ENCODE assay signal across 8 mouse cellular contexts in the genomic region with DNA sequence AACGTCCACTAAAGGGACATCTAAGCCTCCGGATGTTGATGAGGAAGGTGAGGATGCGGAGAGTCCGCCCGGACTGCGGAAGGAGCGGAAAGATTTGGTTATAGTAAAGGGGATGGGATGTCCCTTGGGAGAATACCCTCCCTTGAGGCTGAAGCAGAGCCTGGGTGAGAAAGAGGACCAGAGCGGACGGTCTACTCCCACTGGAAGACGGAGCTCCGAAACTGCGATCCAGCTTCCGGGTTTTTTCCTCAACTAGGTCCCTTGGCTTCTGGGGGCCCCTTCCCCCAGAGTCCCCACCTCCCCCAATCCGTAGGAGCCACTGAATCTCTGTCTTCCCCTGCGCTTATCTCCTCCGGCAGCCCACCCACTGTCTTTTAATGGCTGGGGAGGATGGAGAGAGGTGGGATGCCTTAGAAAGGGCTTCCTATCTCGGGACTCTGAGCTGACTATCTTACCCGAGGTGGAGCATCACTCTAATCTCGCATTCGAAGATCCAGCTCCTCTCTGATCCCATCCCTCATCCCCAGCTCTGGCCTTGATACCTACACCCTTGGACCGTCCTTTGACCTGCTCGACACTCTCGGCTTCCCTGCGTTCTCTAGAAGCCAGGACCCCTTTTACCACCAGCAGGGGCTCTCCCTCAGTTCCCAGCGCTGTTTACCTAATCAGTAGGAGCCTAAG. TPM values are rescaled to one million over a fixed set of nuclear protein-coding genes. Genes with fewer than 3 reads are reported as not detected.
DNase-seq lines count a peak whose midpoint lies in the region; ATAC-seq and TF ChIP-seq lines count a peak whose summit lies in the region.

No protein-coding gene starts in this region.

- H3K9me3 ChIP-seq in hindbrain, postnatal 0 days (ENCODE audit: low read length): no peaks in the 10 kb centered on the region

- DNase-seq in R1 (ENCODE audit: low read depth, low spot score): peak; percentile 76
- peak; percentile 75 to 77 for DNase-seq in cerebellum, postnatal 36 days
- DNase-seq in gastrocnemius, adult 2 months: peak; percentile 56
- peak; percentile 83 for DNase-seq in hindbrain, postnatal 0 days (ENCODE audit: low spot score)
- peak; percentile 69 to 72 for DNase-seq in left cerebral cortex, adult 8-10 months (ENCODE audit: low spot score in 2 of 2)
- DNase-seq in right cerebral cortex, adult 2 months (ENCODE audit: low spot score in 2 of 2): peak; percentile 84 to 88

- WGBS in hindbrain, postnatal 0 days: under 1% methylated on average over 25 of the region's 25 CpGs
- WGBS in macrophage (ENCODE audit: missing documents): 3% methylated on average over 25 of the region's 25 CpGs

- peak overlapping the region; percentile 88 for H3K9ac ChIP-seq in hindbrain, postnatal 0 days (replicated peaks; ENCODE audit: low read length)

- H3K79me2 ChIP-seq in macrophage (ENCODE audit: inconsistent target): peaks cover 4% of the 10 kb centered on the region; the same call in 1 of the 2 replicates

- peak overlapping the region; percentile 95 for H3K27ac ChIP-seq in gastrocnemius, adult 2 months
- H3K27ac ChIP-seq in hindbrain, postnatal 0 days: peak overlapping the region; percentile 96; the same call in 1 of the 2 replicates
- peak overlapping the region; percentile 31; the same call in 1 of the 2 replicates for H3K27ac ChIP-seq in macrophage

- no peaks in the 10 kb centered on the region for H3K36me3 ChIP-seq in hindbrain, postnatal 0 days (ENCODE audit: insufficient read depth, low read length)
- no peaks in the 10 kb centered on the region for H3K36me3 ChIP-seq in macrophage (ENCODE audit: inconsistent target)

- no peak for TF ChIP-seq CTCF in gastrocnemius, adult 2 months (IDR thresholded peaks at IDR 0.05)
- TF ChIP-seq CTCF in hindbrain, postnatal 0 days (IDR thresholded peaks at IDR 0.05; ENCODE audit: low read depth): peak; percentile 37

- H3K4me3 ChIP-seq in gastrocnemius, adult 2 months: peak overlapping the region; percentile 85
- peak overlapping the region; percentile 90 for H3K4me3 ChIP-seq in hindbrain, postnatal 0 days (ENCODE audit: low read length)
- peak overlapping the region; percentile 53 for H3K4me3 ChIP-seq in macrophage (ENCODE audit: inconsistent target)

- no peaks in the 10 kb centered on the region for H3K27me3 ChIP-seq in hindbrain, postnatal 0 days (ENCODE audit: insufficient read depth, low read length)

- peak overlapping the region; percentile 84 for H3K4me2 ChIP-seq in hindbrain, postnatal 0 days (ENCODE audit: low read depth, low read length)

- peaks cover 4% of the 10 kb centered on the region for H3K4me1 ChIP-seq in hindbrain, postnatal 0 days (ENCODE audit: insufficient read depth, low read length)

- intact Hi-C loops in gastrocnemius, adult 2 months (cut with DNase I): loop anchor here (1.0 kb wide), 1 partner anchor 121 kb away; no protein-coding TSS in a partner anchor

- peak; percentile 19 for ATAC-seq in hindbrain, postnatal 0 days
- ATAC-seq in monocyte, adult 5-6 weeks (replicated peaks; ENCODE audit: insufficient number of reproducible peaks, low FRiP score, low TSS enrichment, poor library complexity, severe bottlenecking): no peak

RNA-seq across cellular contexts. Expression of a gene that starts 1.0 kb away (rescaled TPM):
- total RNA-seq in gastrocnemius, adult 2 months (2021): 10 to 100 TPM; 25.3 to 29.6 TPM
- total RNA-seq in hindbrain, postnatal 0 days (2014; rRNA removed): 97.9 and 100 TPM in 2 replicates
- 13.4 and 13.5 TPM in 2 replicates for polyA plus RNA-seq in hindbrain, postnatal 0 days (2015; fragmentation: Nextera tagmentation; extraction: Ambion mirVana)
- 100 to 1,000 TPM; 119 to 146 (median 132) TPM for total RNA-seq in left cerebral cortex, adult 8-10 months (2022)
- total RNA-seq in macrophage (2018; cell fraction: chromatin; rRNA removed): 10 to 100 TPM; 27.6 to 95.2 (median 55.0) TPM
- total RNA-seq in macrophage (2018; cell fraction: cytosol; rRNA removed): 10 to 100 TPM in 15 of 26 experiments, 1 to 10 TPM in 11; 6.1 to 21.3 (median 11.4) TPM
- 10 to 100 TPM; 17.8 to 79.4 (median 34.3) TPM for total RNA-seq in macrophage (2018; cell fraction: nucleus; rRNA removed)
- 8.1 to 13.1 TPM (median 13.0 TPM) in 3 replicates for polyA plus RNA-seq in macrophage (2018)
- total RNA-seq in monocyte, adult 5-6 weeks (2017): 1.1 to 2.2 TPM (median 1.2 TPM) in 3 replicates

Comparison
In these comparisons a context has a peak if more than half of its experiments do, and no peak if none do; other contexts are left out.
1. H3K27ac ChIP-seq: peak in every context shown above with its lines; median percentile 96 in hindbrain, postnatal 0 days; 95 in gastrocnemius, adult 2 months; 31 in macrophage.